Mouse (Mus musculus) stomach, embryonic 16.5 days (tissue): ENCODE results near the gene Noxo1. TPM values are rescaled to one million over a fixed set of nuclear protein-coding genes. Genes with fewer than 3 reads are reported as not detected.

ENCODE experiments used
- ATAC-seq: fragments of 200-750 bp; cut with Nextera tagmentation; 2 replicates; pipeline ENCODE4 v1.8.0; 2017; ENCODE audit warnings: moderate number of reproducible peaks, moderate TSS enrichment; ENCODE audit not compliant: insufficient read depth, low FRiP score
- H3K27ac ChIP-seq: fragments of 300-500 bp; sonication (generic); 2 replicates; pipeline ENCODE4 v1.5.1; 2014; ENCODE audit warnings: low read length
- H3K27me3 ChIP-seq: fragments of 300-500 bp; sonication (generic); 2 replicates; pipeline ENCODE4 v1.6.1; 2014; ENCODE audit warnings: low read length, control low read depth, mixed read lengths; ENCODE audit not compliant: control insufficient read depth, insufficient read depth
- H3K36me3 ChIP-seq: fragments of 300-500 bp; sonication (generic); 2 replicates; pipeline ENCODE4 v1.6.1; 2014; ENCODE audit warnings: low read length; ENCODE audit not compliant: control insufficient read depth, insufficient read depth
- H3K4me1 ChIP-seq: fragments of 300-500 bp; sonication (generic); 2 replicates; pipeline ENCODE4 v1.6.1; 2014; ENCODE audit warnings: low read length, control low read depth, mixed read lengths; ENCODE audit not compliant: control insufficient read depth, insufficient read depth
- H3K4me2 ChIP-seq: fragments of 300-500 bp; sonication (generic); 2 replicates; pipeline ENCODE4 v1.6.1; 2014; ENCODE audit warnings: low read depth, low read length, mixed read lengths
- H3K4me3 ChIP-seq: fragments of 300-500 bp; sonication (generic); replicated peaks from 2 replicates; pipeline ENCODE4 v1.5.1; 2014; ENCODE audit warnings: mild to moderate bottlenecking, low read length
- H3K9ac ChIP-seq: fragments of 300-500 bp; sonication (generic); 2 replicates; pipeline ENCODE4 v1.6.1; 2014; ENCODE audit warnings: low read length
- H3K9me3 ChIP-seq: fragments of 300-500 bp; sonication (generic); replicated peaks from 2 replicates; pipeline ENCODE4 v1.6.1; 2016; ENCODE audit warnings: low read length, control low read depth; ENCODE audit not compliant: control insufficient read depth
- WGBS: fragments of 180-500 bp; shearing (Covaris S2); extraction: QIAGEN DNeasy Blood & Tissue Kit; methylation state at CpG from one replicate; pipeline ENCODE4 v1.1.7; 2014; 5-methylcytosine and 5-hydroxymethylcytosine counted together
- polyA plus RNA-seq: library from polyadenylated mRNA; unstranded; fragments of >200 nt; fragmentation: Nextera tagmentation; extraction: Ambion mirVana; gene quantifications from 2 replicates; pipeline ENCODE4 v1.2.1, GENCODE M21; 2015

Gene Noxo1
- polyA plus RNA-seq, 1 experiment from 2014 or later, result 5.8 TPM

DNA sequence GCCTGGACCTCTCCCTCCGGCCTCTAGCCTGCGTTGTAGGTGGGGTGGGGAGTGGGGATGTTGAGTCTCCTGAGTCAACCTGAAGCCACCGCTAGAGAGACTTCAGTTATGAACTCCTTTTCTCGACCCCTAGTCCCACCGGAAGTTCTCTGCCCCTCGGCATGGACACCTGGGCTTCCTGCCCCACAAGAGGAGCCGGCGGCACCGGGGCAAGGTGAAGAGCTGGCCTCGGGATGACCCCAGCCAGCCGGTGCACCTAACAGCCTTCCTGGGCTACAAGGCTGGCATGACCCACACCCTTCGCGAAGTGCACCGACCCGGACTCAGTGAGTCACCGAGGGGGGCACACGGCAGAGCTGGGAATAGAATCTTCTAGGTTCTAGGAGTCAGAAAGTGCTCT, 32.1 kb downstream of the Noxo1 start:
- H3K9me3 ChIP-seq, result no peaks in the 10 kb centered on the region
- H3K27ac ChIP-seq, result no peak overlapping the region
- H3K4me3 ChIP-seq, result no peak overlapping the region
- no peaks in the 10 kb centered on the region for H3K36me3 ChIP-seq
- ATAC-seq, result no peak
- WGBS, result 69% methylated on average over 17 of the region's 17 CpGs
- H3K4me2 ChIP-seq, result no peak overlapping the region
- no peaks in the 10 kb centered on the region; the same call in 1 of the 2 replicates for H3K27me3 ChIP-seq
- peaks cover 2% of the 10 kb centered on the region; the same call in 1 of the 2 replicates for H3K4me1 ChIP-seq
- no peak overlapping the region for H3K9ac ChIP-seq

DNA sequence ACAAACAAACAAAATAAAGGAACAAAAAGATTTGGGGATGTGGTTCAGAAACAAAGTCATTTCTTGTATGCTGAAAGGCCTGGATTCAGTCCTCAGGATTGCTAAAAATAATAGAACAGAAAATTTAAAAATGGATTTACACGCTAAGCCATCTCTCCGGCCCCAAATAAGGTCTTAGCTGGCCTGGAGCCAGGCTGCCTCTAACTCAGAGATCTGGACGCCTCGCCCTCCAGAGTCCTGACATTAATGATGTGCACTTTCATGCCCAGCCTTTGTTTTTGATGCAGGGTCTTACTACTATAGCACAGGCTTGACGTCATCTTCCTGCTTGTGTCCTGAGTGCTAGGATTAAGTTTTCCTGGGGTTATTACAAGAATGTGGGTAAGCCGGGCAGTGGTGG, 33.0 kb downstream of the Noxo1 start:
- no peak overlapping the region for H3K9ac ChIP-seq
- no peak overlapping the region for H3K4me2 ChIP-seq
- H3K4me1 ChIP-seq, result no peaks in the 10 kb centered on the region
- H3K4me3 ChIP-seq, result no peak overlapping the region
- H3K27ac ChIP-seq, result no peak overlapping the region
- no peaks in the 10 kb centered on the region; the same call in 1 of the 2 replicates for H3K27me3 ChIP-seq
- ATAC-seq, result no peak
- H3K36me3 ChIP-seq, result no peaks in the 10 kb centered on the region
- 58% methylated on average over 6 of the region's 6 CpGs for WGBS
- H3K9me3 ChIP-seq, result no peaks in the 10 kb centered on the region

DNA sequence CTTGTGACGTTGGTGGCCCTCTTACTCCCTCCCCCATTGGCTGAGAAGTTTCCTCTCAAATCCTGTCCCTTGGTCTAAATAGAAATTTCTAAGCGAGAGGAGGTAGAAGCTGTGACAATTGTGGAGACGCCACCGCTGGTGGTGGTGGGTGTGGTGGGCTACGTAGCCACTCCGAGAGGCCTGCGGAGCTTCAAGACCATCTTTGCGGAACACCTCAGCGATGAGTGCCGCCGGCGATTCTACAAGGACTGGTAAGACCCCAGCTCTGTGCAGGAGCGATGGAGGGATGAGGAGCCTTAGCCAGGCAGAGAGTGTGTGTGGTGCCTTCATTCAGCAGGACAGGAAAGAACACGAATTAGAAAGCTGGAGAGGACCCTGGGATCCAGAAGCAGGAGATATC, 34.8 kb downstream of the Noxo1 start:
- Histone ChIP-seq H3K9ac (no peak overlapping the region), H3K9me3 (no peaks in the 10 kb centered on the region), H3K36me3 (no peaks in the 10 kb centered on the region), H3K27ac (no peak overlapping the region), H3K4me1 (peaks cover 2% of the 10 kb centered on the region), H3K4me2 (no peak overlapping the region), H3K27me3 (no peaks in the 10 kb centered on the region; the same call in 1 of the 2 replicates), H3K4me3 (no peak overlapping the region)
- WGBS, result 81% methylated on average over 14 of the region's 14 CpGs
- ATAC-seq, result no peak

DNA sequence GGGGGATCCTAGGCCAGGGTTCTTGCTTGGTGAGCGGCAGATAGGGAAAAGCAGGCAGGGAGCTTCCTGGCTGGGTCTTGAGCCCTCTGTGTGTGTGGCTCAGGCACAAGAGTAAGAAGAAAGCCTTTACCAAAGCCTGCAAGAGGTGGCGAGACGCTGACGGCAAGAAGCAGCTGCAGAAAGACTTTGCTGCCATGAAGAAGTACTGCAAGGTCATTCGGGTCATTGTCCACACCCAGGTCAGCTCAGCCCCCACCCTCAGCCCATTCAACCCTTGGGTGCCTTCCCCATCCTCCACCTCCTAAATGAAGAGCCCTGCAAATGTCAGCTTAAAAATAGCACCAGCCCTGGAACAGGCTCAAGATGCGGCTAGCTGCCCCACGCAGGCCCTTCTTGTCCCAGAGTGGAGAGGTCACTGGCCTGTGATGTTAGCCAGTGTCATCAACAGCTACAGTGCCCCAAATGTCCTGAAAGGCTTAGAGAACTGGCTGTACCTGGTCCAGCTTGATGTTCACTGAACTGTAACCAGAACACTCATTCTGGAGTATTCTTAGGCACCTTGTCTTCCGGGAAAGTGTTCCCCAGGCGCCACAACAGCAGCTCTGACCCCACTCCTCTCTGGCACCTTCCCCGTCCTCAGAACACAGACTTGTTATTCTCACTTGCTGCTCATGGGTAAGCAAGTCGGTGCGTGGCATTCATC, 36.4 kb downstream of the Noxo1 start:
- 75% methylated on average over 12 of the region's 12 CpGs for WGBS
- Histone ChIP-seq H3K9ac (peak overlapping the region; percentile 14; the same call in 1 of the 2 replicates), H3K27ac (no peak overlapping the region)

DNA sequence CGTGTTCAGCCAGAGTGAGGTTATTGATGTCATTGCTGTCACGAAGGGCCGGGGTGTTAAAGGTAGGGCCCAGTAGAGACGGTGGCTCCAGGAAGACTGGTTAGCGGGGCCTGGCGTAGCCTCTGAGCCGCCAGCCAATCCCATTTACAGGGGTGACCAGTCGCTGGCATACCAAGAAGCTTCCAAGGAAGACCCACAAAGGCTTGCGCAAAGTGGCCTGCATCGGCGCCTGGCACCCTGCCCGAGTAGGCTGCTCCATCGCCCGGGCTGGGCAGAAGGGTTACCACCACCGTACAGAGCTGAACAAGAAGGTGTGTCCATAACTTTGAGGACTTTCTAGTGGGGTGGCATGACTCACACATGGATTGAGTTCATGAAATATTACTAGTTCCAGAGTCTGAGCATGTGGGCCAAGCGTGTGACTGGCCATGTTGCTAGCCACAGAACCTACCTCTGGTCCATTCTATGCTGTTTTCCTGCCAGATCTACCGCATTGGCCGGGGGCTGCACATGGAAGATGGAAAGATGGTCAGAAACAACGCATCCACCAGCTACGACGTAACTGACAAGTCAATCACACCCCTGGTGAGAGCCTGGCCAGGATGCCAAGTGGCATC, 37.5 kb downstream of the Noxo1 start:
- no peak for ATAC-seq
- no peak overlapping the region for H3K4me3 ChIP-seq
- no peaks in the 10 kb centered on the region for H3K36me3 ChIP-seq
- 88% methylated on average over 21 of the region's 21 CpGs for WGBS
- no peaks in the 10 kb centered on the region for H3K9me3 ChIP-seq
- peaks cover 14% of the 10 kb centered on the region for H3K4me1 ChIP-seq
- no peak overlapping the region for H3K4me2 ChIP-seq
- no peak overlapping the region for H3K27ac ChIP-seq
- H3K27me3 ChIP-seq, result no peaks in the 10 kb centered on the region
- no peak overlapping the region for H3K9ac ChIP-seq

More for the DNA sequence above, 36.4 kb downstream of the Noxo1 start:
- H3K36me3 ChIP-seq, result no peaks in the 10 kb centered on the region
- no peak for ATAC-seq
- H3K27me3 ChIP-seq, result no peaks in the 10 kb centered on the region; the same call in 1 of the 2 replicates
- H3K4me3 ChIP-seq, result no peak overlapping the region
- no peak overlapping the region for H3K4me2 ChIP-seq
- H3K4me1 ChIP-seq, result peaks cover 10% of the 10 kb centered on the region
- H3K9me3 ChIP-seq, result no peaks in the 10 kb centered on the region

DNA sequence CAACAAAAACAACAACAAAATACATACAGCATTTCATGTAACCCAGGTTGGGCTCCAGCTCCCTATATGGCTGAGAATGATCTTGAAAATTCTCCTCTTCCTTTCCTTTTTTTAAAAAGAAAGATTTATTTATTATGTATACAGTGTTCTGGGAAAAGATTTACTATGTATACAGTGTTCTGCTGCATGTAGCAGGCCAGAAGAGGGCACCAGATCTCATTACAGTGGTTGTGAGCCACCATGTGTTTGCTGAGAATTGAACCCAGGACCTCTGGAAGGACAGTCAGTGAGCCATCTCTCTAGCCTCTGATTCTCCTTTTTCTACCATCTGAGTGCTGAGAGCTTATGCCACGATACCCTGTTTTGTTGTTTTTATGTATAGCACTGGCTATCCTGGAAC, 38.5 kb downstream of the Noxo1 start:
- H3K4me3 ChIP-seq, result no peak overlapping the region
- peaks cover 14% of the 10 kb centered on the region for H3K4me1 ChIP-seq
- 62% methylated on average over 1 of the region's 1 CpGs for WGBS
- no peak overlapping the region for H3K27ac ChIP-seq
- H3K36me3 ChIP-seq, result no peaks in the 10 kb centered on the region
- no peak overlapping the region for H3K9ac ChIP-seq
- no peaks in the 10 kb centered on the region for H3K27me3 ChIP-seq
- no peak overlapping the region for H3K4me2 ChIP-seq
- no peak for ATAC-seq
- no peaks in the 10 kb centered on the region for H3K9me3 ChIP-seq

DNA sequence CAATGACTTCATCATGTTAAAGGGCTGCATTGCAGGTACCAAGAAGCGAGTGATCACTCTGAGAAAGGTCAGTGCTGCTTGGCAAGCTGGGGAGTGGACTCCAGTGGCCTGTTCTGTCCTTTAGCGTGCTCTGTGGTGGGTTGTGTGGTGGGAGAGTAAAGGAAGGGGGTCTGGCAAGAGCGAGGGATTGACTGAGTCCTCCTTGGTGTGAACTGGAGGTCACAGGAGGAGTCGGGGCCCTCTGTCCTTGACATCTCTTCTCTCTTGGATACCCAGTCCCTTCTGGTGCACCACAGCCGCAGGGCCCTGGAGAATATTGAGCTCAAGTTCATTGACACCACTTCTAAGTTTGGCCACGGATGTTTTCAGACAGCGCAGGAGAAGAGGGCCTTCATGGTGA, 39.4 kb downstream of the Noxo1 start:
- 88% methylated on average over 7 of the region's 7 CpGs for WGBS
- Histone ChIP-seq H3K9ac (peak overlapping the region; percentile 54; the same call in 1 of the 2 replicates), H3K27ac (peak overlapping the region; percentile 59; the same call in 1 of the 2 replicates)

DNA sequence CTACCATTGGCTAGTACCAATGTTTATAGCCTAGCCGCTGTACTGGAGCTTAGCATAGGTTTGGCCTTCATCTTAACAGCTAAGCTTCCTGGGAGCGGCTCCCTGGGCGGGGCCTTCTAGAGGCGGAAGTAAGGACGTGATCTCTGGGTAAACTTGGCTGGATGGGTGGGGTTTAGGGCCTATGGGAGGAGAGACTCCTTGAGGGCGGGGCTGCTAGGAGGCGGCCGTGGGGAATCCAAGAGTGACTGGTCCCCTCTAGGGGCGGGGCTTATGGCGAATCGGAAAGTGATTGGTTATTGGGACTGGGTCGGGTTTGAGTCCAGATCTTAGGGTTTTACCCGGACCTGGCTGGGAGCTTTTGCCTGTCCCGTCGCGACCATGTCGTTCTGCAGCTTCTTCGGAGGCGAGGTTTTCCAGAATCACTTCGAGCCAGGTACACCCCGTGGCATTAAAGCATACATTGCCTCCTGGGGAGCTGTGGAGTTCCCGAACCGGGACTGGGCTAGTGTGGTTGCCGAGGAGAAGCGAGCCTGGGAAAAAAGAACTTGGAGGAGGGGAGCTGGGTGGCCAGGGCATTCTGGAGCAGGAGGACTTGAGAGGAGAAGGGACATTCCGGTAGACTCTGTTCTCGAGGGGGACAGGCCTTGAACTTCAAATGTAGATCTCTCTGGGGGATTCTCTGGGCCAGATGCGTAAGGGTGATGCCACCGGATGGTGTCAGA, 40.5 kb downstream of the Noxo1 start, which contains the start of gene Msrb1:
Gene Msrb1 (plus strand): TSS at position 313 of the 722 bp plus-strand sequence.
- no peaks in the 10 kb centered on the region for H3K27me3 ChIP-seq
- ATAC-seq, result peak; percentile 98
- H3K9ac ChIP-seq, result peak within 1 kb of the TSS; percentile 73
- H3K36me3 ChIP-seq, result no peaks in the 10 kb centered on the region
- H3K4me3 ChIP-seq, result peak within 1 kb of the TSS; percentile 57
- peak within 1 kb of the TSS; percentile 69 for H3K4me2 ChIP-seq
- under 1% methylated on average over 29 of the region's 29 CpGs for WGBS
- peaks cover 14% of the 10 kb centered on the region for H3K4me1 ChIP-seq
- no peaks in the 10 kb centered on the region for H3K9me3 ChIP-seq
- peak within 1 kb of the TSS; percentile 59 for H3K27ac ChIP-seq

More for the DNA sequence above, 39.4 kb downstream of the Noxo1 start:
- Histone ChIP-seq H3K4me1 (peaks cover 14% of the 10 kb centered on the region), H3K4me3 (no peak overlapping the region; the same call in 1 of the 2 replicates), H3K9me3 (no peaks in the 10 kb centered on the region), H3K27me3 (no peaks in the 10 kb centered on the region), H3K4me2 (peak overlapping the region; percentile 69; the same call in 1 of the 2 replicates), H3K36me3 (no peaks in the 10 kb centered on the region)
- ATAC-seq, result no peak
